Mouse (Mus musculus): ENCODE data around the gene Nob1.

- no peak for TF ChIP-seq CTCF (IDR thresholded peaks at IDR 0.05; ENCODE audit: low read depth)
- TF ChIP-seq EP300 (IDR thresholded peaks at IDR 0.05; ENCODE audit: low read depth) = no peak
Observed at GRCm38 (mm10) chr8:107458281-107458680, 33.4 kb upstream of the Nob1 start.
